ENCODE assay signal across 19 mouse cellular contexts in the genomic region with DNA sequence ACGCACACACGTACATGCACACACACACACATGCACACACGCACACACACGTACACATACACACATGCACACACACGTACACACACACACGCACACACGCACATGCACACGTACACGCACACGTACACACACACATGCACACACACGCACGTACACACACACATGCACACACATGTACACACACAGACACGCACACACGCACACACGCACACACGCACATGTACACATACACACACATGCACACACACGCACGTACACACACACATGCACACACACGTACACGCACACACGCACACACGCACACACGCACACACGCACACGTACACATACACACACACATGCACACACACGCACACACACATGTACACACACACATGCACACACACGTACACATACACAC.
"Had no signal": no experiment of that assay in that cellular context is flagged by ENCODE, and none has a peak within 500 bp of the region (broad histone marks: within the 10 kb centered on the region; RNA-seq: fewer than 3 reads in every experiment).

No protein-coding gene starts in this region.

- H3K27ac ChIP-seq: liver, embryonic 15.5 days; lung, embryonic 15.5 days; macrophage; midbrain, embryonic 10.5 days; midbrain, embryonic 12.5 days; neural tube, embryonic 12.5 days; stomach, embryonic 15.5 days; stomach, postnatal 0 days had no signal

- ATAC-seq: liver, postnatal 0 days; lung, postnatal 0 days; midbrain, embryonic 16.5 days had no signal

- H3K9me3 ChIP-seq: liver, embryonic 15.5 days; lung, embryonic 15.5 days; neural tube, embryonic 12.5 days; stomach, embryonic 15.5 days had no signal

- DNase-seq: liver, postnatal 0 days; lung, adult 2 months; lung, postnatal 14 days; lung, postnatal 36 days; midbrain, embryonic 14.5 days; right cerebral cortex, postnatal 14 days; thymus, adult 2 months; thymus, postnatal 25 days; thymus, postnatal 4 days had no signal

- H3K4me1 ChIP-seq: liver, embryonic 15.5 days; lung, embryonic 15.5 days; midbrain, embryonic 12.5 days; stomach, embryonic 15.5 days had no signal

- H3K36me3 ChIP-seq: lung, embryonic 15.5 days had no signal

- H3K4me2 ChIP-seq: liver, embryonic 15.5 days; lung, embryonic 15.5 days; midbrain, embryonic 12.5 days; neural tube, embryonic 12.5 days; stomach, embryonic 15.5 days had no signal

- H3K4me3 ChIP-seq: liver, embryonic 15.5 days; lung, embryonic 15.5 days; midbrain, embryonic 10.5 days; midbrain, embryonic 12.5 days; neural tube, embryonic 12.5 days; stomach, embryonic 15.5 days had no signal

- H3K9ac ChIP-seq: liver, embryonic 15.5 days; liver, postnatal 0 days; lung, embryonic 15.5 days; midbrain, embryonic 12.5 days; neural tube, embryonic 12.5 days; stomach, embryonic 15.5 days had no signal

- H3K27me3 ChIP-seq: liver, embryonic 15.5 days; lung, embryonic 15.5 days; midbrain, embryonic 12.5 days; neural tube, embryonic 12.5 days; stomach, embryonic 15.5 days had no signal
